Mouse (Mus musculus) gastrocnemius, adult 18-20 months (tissue): ENCODE data around the gene Uvrag. TPM values are rescaled to one million over a fixed set of nuclear protein-coding genes. Genes with fewer than 3 reads are reported as not detected.

Source experiments
- DNase-seq: peaks from one replicate; pipeline ENCODE4 v3.0.0; 2021; ENCODE audit warnings: low spot score
- total RNA-seq, 2 experiments: library from RNA; stranded (reverse); gene quantifications; 2 replicates each; pipeline ENCODE4 v1.2.3; 2021

The Uvrag gene
- total RNA-seq, 2 experiments from 2014 or later = 7.0 to 10.0 TPM

DNA sequence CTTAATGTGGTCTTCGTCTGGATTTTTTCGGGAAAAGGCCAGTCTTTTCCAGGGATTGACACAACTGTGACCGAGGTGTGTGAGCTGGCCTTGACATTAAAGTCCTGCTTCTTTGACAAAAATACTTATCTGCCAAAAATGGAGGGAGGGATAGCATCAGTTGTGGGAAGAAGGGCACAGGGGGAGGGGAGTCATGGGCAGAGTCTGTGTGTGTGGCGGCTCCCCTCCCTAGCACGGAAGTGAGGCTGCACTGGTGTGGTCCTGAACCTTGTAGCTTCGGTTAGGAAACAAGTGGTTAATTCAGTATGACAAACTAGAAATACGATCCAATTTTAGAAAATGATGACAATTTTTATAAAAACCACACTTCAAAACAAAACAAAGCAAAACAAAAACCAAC, 202.3 kb downstream of the Uvrag start:
- no peak for DNase-seq

DNA sequence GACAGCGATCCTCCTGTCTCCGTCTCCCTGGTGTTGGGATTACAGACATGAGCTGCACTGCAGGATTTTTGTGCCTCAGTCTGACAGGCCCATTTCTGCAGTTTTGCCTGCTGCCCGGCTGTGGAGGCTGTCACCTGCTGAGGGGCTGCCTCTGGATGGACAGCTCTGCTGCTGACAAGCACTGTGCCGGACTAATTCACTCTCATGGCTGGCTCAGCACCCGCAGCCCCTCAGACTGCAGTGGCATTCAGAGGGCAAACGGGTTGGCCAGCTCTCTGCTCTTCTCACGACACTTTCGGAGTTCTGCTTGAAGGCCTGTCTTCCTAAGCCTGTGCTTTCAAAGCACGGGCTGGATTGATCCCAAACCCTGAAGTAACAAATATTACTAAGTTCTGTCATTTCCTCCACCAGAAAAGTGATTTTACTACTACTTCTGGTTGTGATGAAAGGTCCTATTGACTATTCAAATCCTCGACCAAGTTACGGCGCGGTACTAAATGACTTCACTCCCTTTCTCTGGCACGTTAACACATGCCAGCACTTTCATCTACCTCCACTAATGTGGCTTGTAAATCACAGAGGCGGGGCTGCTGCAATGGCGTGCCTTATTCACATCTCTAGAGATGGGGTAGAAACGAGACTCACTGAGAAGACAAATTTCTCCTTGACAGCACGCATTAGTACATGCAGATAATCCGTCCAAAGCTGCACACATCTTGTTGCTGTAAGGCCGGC, 203.7 kb downstream of the Uvrag start:
- DNase-seq = no peak

DNA sequence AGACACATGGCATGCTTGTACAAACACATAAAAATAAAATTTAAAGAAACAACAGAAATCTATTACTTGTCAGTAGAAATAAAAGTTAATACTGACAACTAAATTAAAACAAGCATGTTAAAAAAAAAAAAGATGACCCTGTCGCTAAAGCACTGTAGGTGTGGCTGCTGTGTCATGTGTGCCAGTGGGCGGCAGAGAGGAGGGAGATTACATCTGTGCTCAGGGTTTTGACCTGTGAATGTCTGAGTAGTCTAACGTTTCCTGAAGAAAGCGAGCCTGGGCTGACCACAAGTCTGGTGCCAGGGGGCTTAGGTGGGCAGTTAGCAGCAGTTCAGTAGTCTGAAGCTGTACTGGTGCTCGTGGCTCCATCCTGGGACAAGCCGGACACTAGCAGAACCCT, 205.2 kb downstream of the Uvrag start:
- no peak for DNase-seq

DNA sequence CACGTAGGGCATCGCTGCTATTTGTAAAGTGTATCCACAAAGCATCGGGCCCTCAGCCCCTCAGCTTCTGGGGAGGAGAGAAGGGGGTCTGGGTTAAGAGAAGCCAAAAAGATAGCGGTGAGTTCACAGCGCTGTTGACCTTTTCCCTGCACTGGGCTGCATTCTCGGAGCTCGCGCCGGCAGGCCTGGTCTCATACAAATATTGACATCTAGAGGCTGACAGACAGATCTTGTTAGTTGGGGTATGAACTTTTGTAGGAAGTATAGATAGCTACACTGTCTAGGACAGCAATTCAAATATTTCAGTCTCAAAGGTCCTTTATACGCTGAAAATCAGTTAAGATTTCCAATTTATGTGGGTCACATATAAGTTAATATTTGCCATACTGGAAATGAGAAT, 205.7 kb downstream of the Uvrag start:
- no peak for DNase-seq

DNA sequence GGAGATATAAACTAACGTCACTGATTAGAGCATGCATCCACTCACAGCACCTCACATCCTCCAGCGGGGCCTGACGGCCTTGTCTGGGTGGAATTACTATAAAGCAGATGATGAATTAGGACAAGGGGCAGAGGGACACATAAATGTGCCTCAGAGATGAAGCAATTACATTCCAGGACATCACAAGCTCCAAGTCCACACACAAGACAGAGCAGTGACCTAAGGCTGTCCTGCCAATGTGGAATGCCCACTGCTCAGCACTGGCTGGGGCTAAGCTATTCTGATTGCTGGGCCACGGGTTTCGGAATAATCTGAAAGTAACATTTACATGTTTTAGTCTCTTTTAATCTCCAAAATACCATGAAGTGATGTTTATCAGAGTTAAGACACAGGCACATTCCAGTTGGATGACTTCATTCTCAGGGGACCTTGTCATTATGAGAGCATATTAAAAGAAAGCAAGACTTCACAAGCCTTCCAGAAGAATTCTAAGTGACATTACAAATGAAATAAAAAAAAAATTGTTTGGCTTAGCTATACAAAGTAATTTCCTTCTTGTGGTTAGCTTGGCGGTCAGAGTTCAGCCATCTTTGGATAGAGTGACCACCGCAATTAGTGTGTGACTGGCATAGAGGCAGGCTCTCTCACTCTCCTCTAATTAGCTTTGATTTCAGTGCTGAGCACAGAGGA, 212.5 kb downstream of the Uvrag start:
- peak; percentile 61 for DNase-seq

DNA sequence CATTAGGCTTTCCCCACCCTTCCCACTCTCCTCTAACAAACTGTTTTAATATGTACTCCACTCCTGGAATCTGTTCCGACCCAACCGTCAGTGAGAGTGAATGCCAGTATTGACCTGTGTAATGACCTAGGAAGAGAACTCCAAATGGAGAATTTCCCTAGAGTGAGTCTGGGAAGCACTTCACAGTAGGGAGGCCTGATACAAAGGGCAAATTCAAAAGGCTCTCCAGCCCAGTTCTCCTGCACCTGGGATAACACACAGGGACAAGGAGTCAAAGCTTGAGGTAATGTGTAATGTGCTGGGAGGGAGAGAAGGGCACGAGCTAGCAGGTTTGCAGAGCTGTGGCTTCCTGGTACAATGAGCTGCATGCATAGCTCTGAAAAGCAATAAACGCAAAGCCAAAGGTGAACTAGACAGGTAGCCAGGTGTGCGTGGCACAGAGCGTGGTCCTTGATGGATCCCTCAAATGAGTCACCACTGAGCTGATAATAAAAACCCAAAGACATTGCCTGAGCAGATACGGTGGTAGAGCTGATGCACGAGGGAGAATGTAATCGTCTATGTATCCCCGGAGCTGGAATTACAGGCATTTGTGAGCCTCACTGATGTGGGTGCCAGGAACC, 213.9 kb downstream of the Uvrag start:
- DNase-seq = no peak

DNA sequence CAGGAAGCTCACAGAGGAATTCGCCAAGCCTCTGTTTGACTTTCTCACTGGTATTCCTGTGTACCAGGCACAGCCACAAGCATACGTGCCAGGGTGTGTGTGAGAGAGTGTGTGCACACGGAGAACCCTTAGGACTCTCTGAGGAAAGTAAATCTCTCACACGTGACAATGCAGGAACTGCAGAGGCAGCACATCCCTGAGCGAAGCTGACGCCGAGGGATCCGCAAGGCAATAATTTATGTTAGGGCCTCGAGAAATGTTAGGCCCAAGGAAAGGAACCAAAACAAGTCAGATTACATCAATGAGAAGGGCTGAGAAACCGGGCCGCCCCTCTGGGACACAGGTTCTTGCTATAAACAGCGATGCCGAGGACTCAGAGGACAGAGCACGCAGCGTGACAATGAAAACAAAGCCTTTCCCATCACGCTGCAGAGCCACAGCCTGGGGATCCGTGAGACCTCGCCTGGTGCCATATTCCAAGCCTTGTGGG, 216.5 kb downstream of the Uvrag start:
- peak; percentile 21 for DNase-seq

DNA sequence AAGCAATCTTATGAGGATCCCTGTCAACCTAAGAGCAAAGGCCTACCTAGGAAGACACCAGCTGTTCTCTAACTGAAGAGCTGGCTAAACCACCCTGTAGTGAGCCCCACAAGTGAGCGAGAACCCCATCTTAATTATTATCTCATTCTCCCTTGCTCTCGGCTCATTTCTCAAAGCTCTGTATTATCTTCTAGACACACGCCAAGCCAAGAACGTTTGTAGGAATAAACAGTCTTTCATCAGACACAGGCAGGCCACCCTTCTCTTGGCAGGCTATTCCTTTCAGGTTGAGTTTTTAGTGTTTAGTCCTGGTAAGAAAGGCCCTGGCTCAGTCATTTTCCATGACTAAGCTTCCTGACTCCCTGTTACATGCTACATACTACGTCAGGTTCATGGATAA, 218.0 kb downstream of the Uvrag start:
- no peak for DNase-seq

DNA sequence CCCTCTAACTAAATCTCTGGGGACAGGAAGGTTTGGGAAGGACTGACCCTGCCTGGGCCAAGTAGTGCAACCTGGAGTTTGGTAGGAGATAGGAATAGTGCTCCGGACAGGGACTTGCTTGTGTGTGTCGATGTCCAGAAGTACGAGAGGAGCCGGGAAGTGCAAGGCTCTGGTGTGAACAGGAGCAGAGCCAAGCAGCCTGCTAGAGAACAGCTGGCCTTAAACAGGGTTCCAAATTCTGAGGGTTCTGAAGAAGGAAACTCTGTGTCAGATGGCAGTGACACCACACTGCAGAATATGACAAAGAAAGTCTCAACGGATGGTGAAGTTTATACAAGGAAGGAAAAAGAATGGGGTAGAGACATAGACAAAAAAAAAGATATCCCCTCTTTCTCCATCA, 223.5 kb downstream of the Uvrag start:
- DNase-seq = no peak

DNA sequence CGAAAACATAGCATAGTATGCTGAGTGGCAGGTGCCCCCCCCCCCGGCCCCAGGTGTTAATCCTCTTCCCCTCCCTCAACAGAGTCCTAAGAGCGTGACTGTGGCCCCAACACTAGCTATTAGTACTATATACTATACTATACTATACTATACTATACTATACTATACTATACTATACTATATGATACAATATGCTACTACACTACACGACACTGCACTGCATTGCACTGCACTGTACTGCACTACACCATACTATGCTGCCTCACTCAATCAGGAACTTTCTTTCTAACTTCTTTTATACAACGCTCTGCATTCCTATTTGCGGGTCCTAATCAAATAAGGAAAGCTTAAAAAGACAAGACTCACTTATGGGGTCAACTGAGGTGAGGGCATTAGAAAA, 224.4 kb downstream of the Uvrag start:
- no peak for DNase-seq

DNA sequence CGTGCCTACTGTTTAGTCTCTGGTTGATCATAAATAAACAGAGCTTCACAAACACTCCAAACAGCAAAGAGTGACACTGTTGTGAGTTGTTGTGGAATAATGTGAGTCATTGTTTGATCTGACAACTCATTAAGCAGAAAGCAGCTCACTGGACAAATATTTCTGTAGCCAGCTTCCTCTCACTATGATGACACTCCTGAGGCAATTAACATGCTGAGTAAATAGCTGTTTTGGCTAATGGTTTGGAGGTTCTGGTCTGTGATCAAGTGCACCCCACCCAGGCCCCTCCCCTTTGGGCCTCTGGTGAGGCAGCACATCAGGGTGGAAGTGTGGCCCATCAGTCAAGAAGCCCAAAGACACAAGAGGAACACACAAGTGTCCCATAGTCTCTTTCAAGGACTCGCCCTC, 228.0 kb downstream of the Uvrag start:
- DNase-seq = no peak

DNA sequence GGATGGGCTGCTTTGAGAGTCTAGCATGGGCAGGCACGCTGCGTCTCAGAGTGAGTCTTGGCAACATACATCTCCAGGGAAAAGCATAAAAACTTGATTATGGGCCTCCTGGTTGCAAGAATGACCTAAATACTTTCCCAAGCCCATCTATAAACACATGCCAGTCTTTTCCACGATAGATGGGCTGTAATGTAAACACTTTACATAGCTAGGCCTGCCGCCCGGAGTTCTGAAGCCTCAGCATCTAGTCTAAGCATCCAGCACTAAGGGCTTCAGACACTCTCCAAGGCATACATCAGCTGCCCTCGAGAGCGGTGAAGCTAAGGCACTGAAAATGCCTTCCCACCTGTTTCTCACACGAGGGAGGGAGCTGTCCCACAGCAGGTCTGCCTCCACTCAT, 229.7 kb downstream of the Uvrag start:
- DNase-seq = no peak

DNA sequence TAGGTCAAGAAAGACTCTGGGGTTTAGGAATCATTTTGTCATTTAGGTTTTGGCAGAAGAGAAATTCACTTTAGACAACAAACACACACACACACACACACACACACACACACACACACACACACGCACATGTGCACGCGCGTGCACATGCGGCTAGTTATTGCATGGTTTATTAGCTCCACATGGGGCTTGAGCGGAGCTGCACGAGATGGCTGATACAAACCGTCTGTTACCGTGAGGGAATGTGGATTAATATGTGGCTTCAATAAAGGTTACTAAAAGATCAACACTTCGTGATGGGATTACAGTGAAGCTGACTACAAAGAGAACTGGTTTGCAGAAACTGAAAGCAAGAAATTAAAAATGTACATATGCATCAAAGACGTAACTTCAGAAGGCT, 230.2 kb downstream of the Uvrag start:
- no peak for DNase-seq

DNA sequence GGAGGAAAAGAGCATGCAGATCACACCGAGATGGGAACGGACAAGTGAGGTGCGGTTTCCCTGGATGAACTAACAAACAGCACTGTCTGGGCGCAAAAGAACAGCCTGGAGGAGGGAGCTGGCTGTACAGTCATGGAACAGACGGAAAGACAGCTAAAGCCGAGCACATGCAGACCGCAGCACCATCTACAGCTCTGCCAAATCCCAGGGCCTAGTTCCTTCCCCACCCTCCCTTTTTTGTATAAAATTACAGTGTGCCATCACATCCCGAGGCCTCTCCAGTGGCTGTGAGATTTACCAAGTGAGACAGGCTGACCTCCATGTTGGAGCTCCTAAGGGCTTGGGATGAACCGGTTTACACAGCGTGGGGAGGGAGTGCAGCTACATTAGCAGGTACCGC, 230.8 kb downstream of the Uvrag start:
- no peak for DNase-seq

DNA sequence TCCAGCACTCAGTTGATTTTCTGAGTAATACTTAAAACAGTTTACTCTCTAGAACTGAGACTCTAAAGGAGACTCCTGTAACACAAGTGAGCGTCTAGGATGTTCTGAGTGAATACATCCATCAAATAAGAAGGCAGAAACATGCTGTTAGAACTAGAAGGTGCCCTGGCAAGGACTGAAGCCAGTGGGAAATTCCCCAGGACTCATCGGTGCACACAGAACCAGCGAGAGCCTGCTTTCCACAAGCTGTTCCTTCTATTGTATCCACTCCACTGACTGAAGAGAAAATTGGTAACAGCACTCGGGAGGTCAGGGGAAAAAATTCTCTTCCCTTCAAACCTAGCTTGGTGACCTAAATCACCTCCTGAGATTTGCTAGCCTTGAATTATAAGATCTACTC, 233.5 kb downstream of the Uvrag start:
- DNase-seq = no peak

DNA sequence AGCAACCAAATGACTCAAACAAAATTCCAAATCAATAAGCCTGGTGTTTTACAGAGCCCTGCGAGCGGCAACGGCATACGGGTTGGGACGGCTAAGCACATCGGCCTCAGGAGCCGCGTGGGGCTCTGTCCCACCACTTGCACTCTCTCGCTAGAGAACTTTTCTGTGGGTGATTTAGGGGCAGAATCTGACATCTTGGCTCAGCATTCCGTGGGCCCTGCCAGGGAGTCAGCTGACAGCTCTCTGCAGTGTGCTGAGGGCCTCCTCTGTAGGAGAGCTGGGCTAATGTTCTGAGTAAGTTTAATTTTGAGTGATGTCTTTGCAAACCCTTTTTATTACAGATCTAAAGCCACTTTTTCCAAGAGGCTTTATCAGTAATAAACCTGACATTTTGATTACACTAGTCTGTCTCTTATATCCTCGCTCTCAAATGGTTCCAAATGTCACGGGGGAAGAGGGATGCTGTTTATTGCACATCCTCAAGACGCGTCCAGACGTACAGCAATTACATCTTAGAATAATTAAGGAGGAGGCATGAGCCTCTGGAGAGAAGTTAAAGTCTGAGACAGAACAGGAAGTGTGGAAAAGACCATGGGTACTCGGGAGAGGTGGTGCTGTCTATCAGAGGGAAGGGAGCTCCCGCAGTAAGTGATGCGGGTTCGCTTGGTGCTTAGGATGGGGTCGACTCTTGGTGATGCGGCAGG, 236.1 kb downstream of the Uvrag start:
- DNase-seq = no peak

DNA sequence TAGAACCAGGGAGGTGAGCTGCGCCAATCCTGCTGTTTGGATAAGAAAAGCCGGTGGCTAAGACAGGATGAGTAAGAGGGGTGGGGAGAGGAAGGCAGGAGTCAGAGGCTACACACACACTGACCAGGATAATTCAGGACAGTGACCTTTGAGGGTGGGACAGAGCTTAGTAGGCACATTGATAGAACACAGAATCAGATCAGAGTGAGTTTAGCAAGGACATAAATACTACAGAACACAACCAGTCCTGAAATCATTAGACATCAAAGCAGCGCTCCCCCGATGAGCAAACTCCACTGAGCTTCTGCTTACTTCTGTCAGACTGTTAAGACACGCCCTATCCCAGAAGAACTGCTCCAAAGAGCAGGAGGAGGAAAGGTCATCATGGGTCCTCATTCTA, 237.1 kb downstream of the Uvrag start:
- no peak for DNase-seq

DNA sequence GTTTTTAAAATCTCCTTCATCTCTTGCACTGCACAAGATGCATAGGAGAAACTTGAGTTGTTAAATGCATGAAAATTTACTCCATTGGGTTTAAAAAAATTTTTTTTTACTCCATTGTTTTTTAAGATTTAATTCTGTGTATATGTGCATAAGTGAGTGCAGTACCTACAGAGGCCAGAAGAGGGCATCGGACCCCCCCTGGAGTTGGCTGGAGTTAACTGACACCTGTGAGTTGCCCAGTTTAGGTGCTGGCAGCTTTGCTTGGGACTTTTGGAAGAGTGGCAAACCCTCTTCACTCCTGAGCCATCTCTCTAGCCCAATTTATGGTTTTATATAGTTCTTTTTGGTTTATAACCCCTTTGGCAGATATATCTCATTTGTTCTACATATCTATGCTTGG, 239.8 kb downstream of the Uvrag start:
- no peak for DNase-seq

DNA sequence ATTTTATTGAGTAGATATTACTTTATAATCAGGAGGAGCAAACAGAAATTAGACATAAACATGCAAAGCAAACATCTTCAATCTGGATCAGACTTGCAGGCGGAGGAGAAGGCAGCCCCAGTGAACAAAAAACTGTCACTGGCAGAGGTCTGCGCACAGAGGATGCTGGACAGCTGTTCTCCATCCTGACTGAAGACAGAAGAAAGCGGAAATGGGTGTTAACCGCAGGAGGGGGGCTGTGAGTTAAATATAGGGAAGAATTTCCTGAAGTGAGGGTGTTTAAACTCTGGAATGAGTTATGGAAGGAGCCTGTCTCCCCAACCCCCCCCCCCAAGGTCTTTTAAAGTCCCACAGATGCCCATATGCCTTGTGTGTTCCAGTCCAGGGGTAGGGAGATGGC, 241.1 kb downstream of the Uvrag start:
- no peak for DNase-seq

DNA sequence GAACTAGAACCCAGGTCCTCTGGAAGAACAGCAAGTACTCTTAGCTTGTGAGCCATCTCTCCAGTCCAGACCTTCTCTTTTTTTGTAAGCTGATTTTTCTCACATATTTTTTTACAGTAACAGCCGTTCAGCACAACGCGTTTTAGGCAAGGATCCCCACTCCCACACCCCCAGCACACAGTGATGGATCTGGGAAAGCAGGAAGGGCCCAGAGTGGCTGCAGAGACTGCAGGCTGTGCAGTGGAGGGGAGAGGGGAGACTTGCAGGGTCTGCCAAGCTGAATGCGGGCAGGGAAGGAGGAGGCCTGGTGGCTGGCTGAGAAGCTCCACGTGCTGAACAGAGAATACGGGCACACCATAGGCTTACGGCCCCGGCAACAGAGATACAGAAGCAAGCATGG, 243.6 kb downstream of the Uvrag start:
- DNase-seq = no peak

DNA sequence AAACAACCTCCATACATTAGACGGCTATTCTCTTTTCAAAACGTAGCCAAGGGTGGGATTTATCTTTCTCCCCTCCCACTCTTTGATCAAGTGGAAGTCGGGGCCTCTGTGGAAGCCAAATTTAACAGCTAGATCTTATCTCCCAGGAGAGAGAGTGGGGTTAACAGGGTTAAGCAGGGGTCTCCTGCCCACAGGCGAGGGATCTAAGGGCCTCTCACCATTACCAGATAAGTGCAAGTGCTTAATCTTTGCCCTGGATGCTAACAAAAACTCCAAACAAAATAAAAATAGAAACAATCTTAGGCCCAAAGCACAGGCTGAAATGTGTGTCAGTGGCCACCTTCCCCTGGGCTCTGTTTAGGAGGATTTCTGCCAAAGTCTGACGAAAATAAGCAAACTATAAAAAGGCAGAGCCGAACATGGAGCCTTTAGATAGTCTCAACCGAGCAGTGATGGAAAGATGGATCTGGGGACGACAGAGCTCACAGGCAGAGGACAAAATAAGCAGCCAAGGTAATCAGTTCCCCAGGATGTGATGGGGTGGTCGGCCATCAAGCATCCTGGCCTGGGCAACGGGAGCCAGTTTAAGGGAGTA, 245.3 kb downstream of the Uvrag start:
- no peak for DNase-seq

DNA sequence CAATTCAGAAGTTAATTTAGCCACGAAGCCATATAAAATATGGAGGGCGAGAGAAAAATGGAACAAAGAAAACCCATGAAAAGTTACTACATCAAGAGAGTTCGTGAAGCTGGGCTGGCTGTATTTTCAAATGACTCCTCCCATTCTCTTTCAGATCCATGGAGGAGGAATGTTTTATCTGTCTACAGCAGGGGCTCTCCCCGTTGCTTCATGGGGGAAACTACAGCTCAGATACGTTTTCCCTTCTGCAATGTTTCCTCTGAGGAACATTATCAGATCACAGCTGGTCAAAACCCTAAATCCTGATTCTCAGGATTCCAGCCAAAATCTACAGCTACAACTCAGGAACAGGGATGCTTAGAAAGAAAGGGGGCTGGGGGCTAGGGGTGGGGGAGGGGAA, 246.2 kb downstream of the Uvrag start:
- DNase-seq = no peak
